ENCODE assay signal across 8 mouse cellular contexts in the genomic region with DNA sequence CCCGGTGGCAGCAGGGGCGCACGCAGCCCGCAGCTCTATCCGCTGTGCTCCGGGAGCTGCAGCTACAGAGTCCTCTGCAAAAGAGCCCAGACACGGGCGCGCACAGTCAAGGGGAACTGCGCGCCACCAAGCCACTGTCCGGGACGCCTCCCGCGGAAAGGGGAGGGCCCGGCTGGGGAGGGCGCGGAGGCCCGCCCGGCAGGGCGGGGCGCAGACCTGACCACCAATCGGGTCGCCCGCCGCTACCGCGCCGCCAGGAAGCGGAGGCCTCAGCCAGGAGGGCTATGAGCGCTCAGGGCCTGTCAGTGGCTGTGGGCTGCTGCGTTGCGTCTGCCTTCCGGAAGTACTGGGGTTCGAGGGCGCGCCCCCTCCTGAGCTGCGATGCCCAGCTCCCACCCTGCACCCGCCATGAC. TPM values are rescaled to one million over a fixed set of nuclear protein-coding genes. Genes with fewer than 3 reads are reported as not detected.
DNase-seq lines count a peak whose midpoint lies in the region; ATAC-seq and TF ChIP-seq lines count a peak whose summit lies in the region.
"Not testable (repeated sequence)": the region's sequence is repeated elsewhere in the genome, so short reads cannot be mapped to it uniquely, and the experiment has no call there.

A gene (minus strand): TSS at position 139 of the 413 bp plus-strand sequence.

- WGBS in embryonic facial prominence, embryonic 12.5 days: under 1% methylated on average over 39 of the region's 39 CpGs
- WGBS in hindbrain, postnatal 0 days: 4% methylated on average over 31 of the region's 39 CpGs
- under 1% methylated on average over 39 of the region's 39 CpGs for WGBS in liver, embryonic 15.5 days (ENCODE audit: insufficient replicate concordance)
- 2% methylated on average over 35 of the region's 39 CpGs for WGBS in neural tube, embryonic 12.5 days

- H3K4me2 ChIP-seq in embryonic facial prominence, embryonic 12.5 days (replicated peaks): peak within 1 kb of the TSS; percentile 39
- peak within 1 kb of the TSS; percentile 21; the same call in 1 of the 2 replicates for H3K4me2 ChIP-seq in hindbrain, postnatal 0 days (ENCODE audit: low read depth, low read length)
- peak within 1 kb of the TSS; percentile 53 for H3K4me2 ChIP-seq in liver, embryonic 15.5 days
- H3K4me2 ChIP-seq in neural tube, embryonic 12.5 days (replicated peaks): peak within 1 kb of the TSS; percentile 54

- H3K4me3 ChIP-seq in ES-E14 (ENCODE audit: insufficient read depth in 1 of 2, low read depth in 1 of 2, low read length in 2 of 2, poor library complexity in 1 of 2, severe bottlenecking in 1 of 2): peak within 1 kb of the TSS; percentile 44 to 60; a peak in 3 of 4 replicates
- peak within 1 kb of the TSS; percentile 51 for H3K4me3 ChIP-seq in embryonic facial prominence, embryonic 12.5 days
- H3K4me3 ChIP-seq in hindbrain, postnatal 0 days (ENCODE audit: low read length): peak within 1 kb of the TSS; percentile 37
- peak within 1 kb of the TSS; percentile 44 for H3K4me3 ChIP-seq in liver, embryonic 15.5 days (replicated peaks)
- H3K4me3 ChIP-seq in neural tube, embryonic 12.5 days: peak within 1 kb of the TSS; percentile 43

- DNase-seq in ES-E14 (ENCODE audit: low read depth, low spot score): not testable (repeated sequence)
- DNase-seq in heart, adult 11 months: peak; percentile 98
- peak; percentile 33 for DNase-seq in hindbrain, postnatal 0 days (ENCODE audit: low spot score)
- peak; percentile 46 for DNase-seq in layer of hippocampus, adult 9-11 months
- DNase-seq in telencephalon, adult 2 months (ENCODE audit: low read depth, low spot score): peak; percentile 3

- H3K4me1 ChIP-seq in ES-E14 (ENCODE audit: control insufficient read depth in 2 of 2, insufficient read depth in 2 of 2, low read length in 2 of 2, poor library complexity in 1 of 2); embryonic facial prominence, embryonic 12.5 days; hindbrain, postnatal 0 days (ENCODE audit: insufficient read depth, low read length); liver, embryonic 15.5 days (replicated peaks); neural tube, embryonic 12.5 days: not testable (repeated sequence)

- H3K27me3 ChIP-seq in embryonic facial prominence, embryonic 12.5 days; hindbrain, postnatal 0 days (ENCODE audit: insufficient read depth, low read length); liver, embryonic 15.5 days; neural tube, embryonic 12.5 days (replicated peaks): not testable (repeated sequence)

- in situ Hi-C loops in ES-E14 (cut with MboI; ENCODE audit: low sequenced_read_pairs in 2 of 2, unreplicated experiment in 2 of 2): not testable (repeated sequence)

- H3K36me3 ChIP-seq in ES-E14 (ENCODE audit: control insufficient read depth, insufficient read depth, low read length, poor library complexity, severe bottlenecking); embryonic facial prominence, embryonic 12.5 days; hindbrain, postnatal 0 days (ENCODE audit: insufficient read depth, low read length); liver, embryonic 15.5 days (replicated peaks); neural tube, embryonic 12.5 days: not testable (repeated sequence)

- H3K9me3 ChIP-seq in ES-E14 (ENCODE audit: control insufficient read depth, insufficient read depth, low read depth, low read length); embryonic facial prominence, embryonic 12.5 days; hindbrain, postnatal 0 days (ENCODE audit: low read length); liver, embryonic 15.5 days (replicated peaks); neural tube, embryonic 12.5 days: not testable (repeated sequence)

- not testable (repeated sequence) for TF ChIP-seq CTCF in hindbrain, postnatal 0 days (IDR thresholded peaks at IDR 0.05; ENCODE audit: low read depth)

- H3K9ac ChIP-seq in ES-E14 (ENCODE audit: insufficient read depth, low read depth, low read length, poor library complexity, severe bottlenecking): peak within 1 kb of the TSS; percentile 65
- H3K9ac ChIP-seq in embryonic facial prominence, embryonic 12.5 days: peak within 1 kb of the TSS; percentile 56
- not testable (repeated sequence) for H3K9ac ChIP-seq in hindbrain, postnatal 0 days (replicated peaks; ENCODE audit: low read length); liver, embryonic 15.5 days
- peak within 1 kb of the TSS; percentile 54 for H3K9ac ChIP-seq in neural tube, embryonic 12.5 days

- ATAC-seq in embryonic facial prominence, embryonic 12.5 days (ENCODE audit: insufficient number of reproducible peaks, insufficient read depth, low FRiP score, low TSS enrichment); liver, embryonic 15.5 days (ENCODE audit: insufficient read depth); neural tube, embryonic 12.5 days (ENCODE audit: low FRiP score, low read depth): not testable (repeated sequence)
- ATAC-seq in hindbrain, postnatal 0 days: peak; percentile 55; the same call in 1 of the 2 replicates

- not testable (repeated sequence) for H3K27ac ChIP-seq in ES-E14 (ENCODE audit: insufficient read depth, low read depth, low read length, poor library complexity, severe bottlenecking); hindbrain, postnatal 0 days; liver, embryonic 15.5 days (replicated peaks); neural tube, embryonic 12.5 days
- 0 out of 2 replicates have a peak within 1 kb of the TSS, but pooled peaks have one; percentile 57 for H3K27ac ChIP-seq in embryonic facial prominence, embryonic 12.5 days

RNA-seq across cellular contexts. Expression of the gene that starts here (rescaled TPM):
- 3.2 and 3.5 TPM in 2 replicates for total RNA-seq in ES-E14 (2012; rRNA removed)
- polyA plus RNA-seq in embryonic facial prominence, embryonic 12.5 days (2016; fragmentation: Nextera tagmentation; extraction: Ambion mirVana): 4.5 and 5.0 TPM in 2 replicates
- 6.0 and 9.5 TPM in 2 replicates for total RNA-seq in hindbrain, postnatal 0 days (2014; rRNA removed)
- 2.4 and 3.3 TPM in 2 replicates for polyA plus RNA-seq in hindbrain, postnatal 0 days (2015; fragmentation: Nextera tagmentation; extraction: Ambion mirVana)
- 0.13 and 0.26 TPM in 2 replicates for polyA plus RNA-seq in liver, embryonic 15.5 days (2015; fragmentation: Nextera tagmentation; extraction: Ambion mirVana)
- 1.9 and 2.2 TPM in 2 replicates for polyA plus RNA-seq in neural tube, embryonic 12.5 days (2016; fragmentation: Nextera tagmentation; extraction: Ambion mirVana)
